Mouse (Mus musculus): ENCODE results near the gene C2cd4c.

The C2cd4c gene

GRCm38 (mm10) chr10:79613578-79614304 lies at the start of gene C2cd4c:
TSS of gene C2cd4c (minus strand) at chr10:79614025.
- peak; percentile 10 to 16 for DNase-seq (ENCODE audit: low spot score in 2 of 2)

GRCm38 (mm10) chr10:79661861-79662260 lies 48.0 kb upstream of the C2cd4c start:
- no peak for DNase-seq (ENCODE audit: low spot score in 2 of 2)

GRCm38 (mm10) chr10:79660298-79660697 lies 46.5 kb upstream of the C2cd4c start:
- no peak for DNase-seq (ENCODE audit: low spot score in 2 of 2)

GRCm38 (mm10) chr10:79658829-79659228 lies 45.0 kb upstream of the C2cd4c start:
- no peak for DNase-seq (ENCODE audit: low spot score in 2 of 2)

- DNase-seq (ENCODE audit: low spot score in 2 of 2), result no peak
Observed at GRCm38 (mm10) chr10:79654946-79655395, 41.1 kb upstream of the C2cd4c start.

- DNase-seq (ENCODE audit: low spot score in 2 of 2), result no peak
Observed at GRCm38 (mm10) chr10:79652789-79653188, 39.0 kb upstream of the C2cd4c start.

GRCm38 (mm10) chr10:79649070-79649751 lies 35.4 kb upstream of the C2cd4c start:
- DNase-seq (ENCODE audit: low spot score in 2 of 2), result peak; percentile 45 to 56

- DNase-seq (ENCODE audit: low spot score in 2 of 2), result no peak
Observed at GRCm38 (mm10) chr10:79645711-79646110, 31.9 kb upstream of the C2cd4c start, which contains the start of gene Odf3l2. TSS of gene Odf3l2 (minus strand) at chr10:79645738.

- no peak for DNase-seq (ENCODE audit: low spot score in 2 of 2)
Observed at GRCm38 (mm10) chr10:79638486-79639204, 24.8 kb upstream of the C2cd4c start.

GRCm38 (mm10) chr10:79637128-79638110 lies 23.6 kb upstream of the C2cd4c start, which contains the start of gene Shc2:
TSS of gene Shc2 (minus strand) at chr10:79637918.
- no peak for DNase-seq (ENCODE audit: low spot score in 2 of 2)

GRCm38 (mm10) chr10:79636287-79636686 lies 22.5 kb upstream of the C2cd4c start:
- DNase-seq (ENCODE audit: low spot score in 2 of 2), result no peak

GRCm38 (mm10) chr10:79633006-79633777 lies 19.4 kb upstream of the C2cd4c start:
- DNase-seq (ENCODE audit: low spot score in 2 of 2), result no peak

- DNase-seq (ENCODE audit: low spot score in 2 of 2), result no peak
Observed at GRCm38 (mm10) chr10:79631432-79631831, 17.6 kb upstream of the C2cd4c start.

GRCm38 (mm10) chr10:79628377-79628776 lies 14.6 kb upstream of the C2cd4c start:
- DNase-seq (ENCODE audit: low spot score in 2 of 2), result no peak

GRCm38 (mm10) chr10:79626156-79626555 lies 12.3 kb upstream of the C2cd4c start:
- no peak for DNase-seq (ENCODE audit: low spot score in 2 of 2)

GRCm38 (mm10) chr10:79625398-79625797 lies 11.6 kb upstream of the C2cd4c start:
- no peak for DNase-seq (ENCODE audit: low spot score in 2 of 2)

- DNase-seq (ENCODE audit: low spot score in 2 of 2), result no peak
Observed at GRCm38 (mm10) chr10:79623950-79624349, 10.1 kb upstream of the C2cd4c start.

- DNase-seq (ENCODE audit: low spot score in 2 of 2), result no peak
Observed at GRCm38 (mm10) chr10:79616376-79616775, 2.6 kb upstream of the C2cd4c start.

GRCm38 (mm10) chr10:79615860-79616259 lies 2.0 kb upstream of the C2cd4c start:
- no peak for DNase-seq (ENCODE audit: low spot score in 2 of 2)

- DNase-seq (ENCODE audit: low spot score in 2 of 2), result no peak
Observed at GRCm38 (mm10) chr10:79614305-79614643, 449 bp upstream of the C2cd4c start.

All from natural killer cell, adult 2 months (primary cell).